Mouse (Mus musculus) mammary gland, adult 2 months (tissue): ENCODE results near the gene Cphx1. TPM values are rescaled to one million over a fixed set of nuclear protein-coding genes. Genes with fewer than 3 reads are reported as not detected.

Experiments
- polyA plus RNA-seq: library from polyadenylated mRNA; depleted of rRNA; stranded (reverse); fragments of >200 nt; gene quantifications from 2 replicates; pipeline ENCODE4 v1.2.3, GENCODE M21; 2012; ENCODE audit warnings: low replicate concordance; rRNA removed

The Cphx1 gene
- not detected in 2 replicates for polyA plus RNA-seq

GRCm38 (mm10) chr14:25938004-25938403 is at the start of gene Cphx1:
Cphx1 (plus strand) TSS chr14:25938304.

DNA sequence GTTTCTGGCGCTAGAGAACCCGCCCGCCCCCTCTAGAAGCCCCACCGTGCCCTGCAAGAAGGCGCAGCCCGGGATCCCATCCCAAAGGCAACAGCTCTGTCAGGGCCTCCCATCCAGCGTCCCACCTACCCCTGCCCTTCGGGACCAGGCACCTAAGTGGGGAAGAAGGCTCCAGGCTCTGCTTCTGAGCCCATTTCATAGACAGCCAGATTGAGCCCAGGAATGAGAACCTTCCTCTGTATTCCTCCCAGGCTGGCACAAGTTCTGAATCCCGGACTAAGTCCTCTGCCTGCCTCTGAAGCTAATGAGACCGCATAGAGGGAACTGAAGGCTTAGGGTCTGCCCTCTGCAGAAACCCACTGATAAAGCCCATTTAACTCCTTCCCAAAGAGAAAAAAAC is 35.1 kb upstream of the Cphx1 start, which contains the start of gene Plac9a:
Gene Plac9a (minus strand): TSS at position 101 of the 400 bp plus-strand sequence.

DNA sequence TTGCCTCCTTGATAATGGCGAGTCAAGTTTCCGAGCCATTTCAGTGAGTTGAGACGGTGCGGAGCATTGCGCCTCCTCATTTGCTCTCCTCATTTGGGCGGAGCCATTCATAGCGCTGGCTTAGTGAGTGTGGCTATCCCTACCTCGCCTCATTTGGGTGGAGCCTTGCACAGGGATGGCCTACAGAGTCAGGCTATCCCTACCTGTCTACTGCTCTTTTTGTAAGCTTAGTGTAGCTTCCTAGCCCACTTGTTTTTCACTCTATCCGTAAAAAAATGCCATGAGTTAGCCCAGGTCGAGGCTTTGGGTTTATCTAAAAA is 10.6 kb upstream of the Cphx1 start, which contains the start of gene Tmem254a:
Gene Tmem254a (minus strand): TSS at position 111 of the 320 bp plus-strand sequence.

GRCm38 (mm10) chr14:25978371-25979241 is 40.5 kb downstream of the Cphx1 start, which contains the start of gene Duxbl1:
Duxbl1 (plus strand) TSS chr14:25978577.

Other genes starting within 250 kb of the Cphx1 start
- 66.3 and 76.9 TPM in 2 replicates for gene Ppif, start 244.2 kb upstream of the Cphx1 start, polyA plus RNA-seq
- 68.4 and 88.3 TPM in 2 replicates for gene Zcchc24, start 169.3 kb upstream of the Cphx1 start, polyA plus RNA-seq
- gene Anxa11, start 96.1 kb upstream of the Cphx1 start, polyA plus RNA-seq: 70.0 and 89.4 TPM in 2 replicates
- gene Plac9a, start 35.2 kb upstream of the Cphx1 start, polyA plus RNA-seq: 3.0 and 4.8 TPM in 2 replicates
- 4.3 and 11.9 TPM in 2 replicates for gene Tmem254a, start 10.6 kb upstream of the Cphx1 start, polyA plus RNA-seq
- gene Duxbl1, start 40.3 kb downstream of the Cphx1 start, polyA plus RNA-seq: 0.63 and 1.7 TPM in 2 replicates
- 259 and 584 TPM in 2 replicates for gene Gm9780, start 104.4 kb downstream of the Cphx1 start, polyA plus RNA-seq
- gene Tmem254c, start 129.1 kb downstream of the Cphx1 start, polyA plus RNA-seq: 34.8 and 36.1 TPM in 2 replicates
- not detected in 2 replicates for gene Cphx2, start 143.2 kb downstream of the Cphx1 start, polyA plus RNA-seq
- not detected in 2 replicates for gene Cphx3, start 144.0 kb downstream of the Cphx1 start, polyA plus RNA-seq
- gene Duxbl2, start 180.0 kb downstream of the Cphx1 start, polyA plus RNA-seq: 0.56 and 0.95 TPM in 2 replicates
- 67.8 and 108 TPM in 2 replicates for gene Plac9b, start 244.2 kb downstream of the Cphx1 start, polyA plus RNA-seq